Mouse (Mus musculus) cerebellum, adult 2 months (tissue): ENCODE results near the gene Defb11.
"Not testable (repeated sequence)": the region's sequence is repeated elsewhere in the genome, so short reads cannot be mapped to it uniquely, and the experiment has no call there.

Experiments used
- CTCF ChIP-seq: fragments of 200-500 bp; IDR thresholded peaks from 2 replicates; pipeline ENCODE4 v1.5.1; 2011; ENCODE audit warnings: low read depth, mild to moderate bottlenecking, control low read depth, low read length, moderate library complexity, borderline replicate concordance; ENCODE audit not compliant: insufficient read depth
- POLR2A ChIP-seq: fragments of 200-500 bp; IDR thresholded peaks from 2 replicates; pipeline ENCODE4 v1.6.1; 2011; ENCODE audit warnings: low read length, control low read depth, borderline replicate concordance; ENCODE audit not compliant: insufficient read depth

DNA sequence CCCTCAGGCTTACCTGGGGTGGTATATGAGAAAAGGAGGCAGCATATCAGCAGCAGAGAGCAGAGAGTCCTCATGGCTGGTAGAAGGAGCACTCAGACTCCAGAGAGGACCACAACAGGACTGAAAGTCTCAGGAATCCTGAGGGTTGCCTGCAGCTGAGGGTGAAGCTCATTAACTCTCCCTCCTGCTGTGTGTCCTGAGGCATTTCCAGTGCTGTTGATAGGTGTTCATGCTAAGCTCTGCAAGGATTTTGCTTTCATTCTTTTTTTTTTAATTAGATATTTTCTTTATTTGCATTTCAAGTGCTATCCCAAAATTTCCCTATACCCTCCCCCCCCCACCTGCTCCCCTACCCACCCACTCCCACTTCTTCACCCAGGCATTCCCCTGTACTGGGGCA lies 20.9 kb downstream of the Defb11 start, which contains the start of gene Defb9:
- TF ChIP-seq CTCF, POLR2A: not testable (repeated sequence)
